Mouse (Mus musculus): ENCODE data around the gene Srsf9. TPM values are rescaled to one million over a fixed set of nuclear protein-coding genes. Genes with fewer than 3 reads are reported as not detected.
"Not testable (repeated sequence)": the region's sequence is repeated elsewhere in the genome, so short reads cannot be mapped to it uniquely, and the experiment has no call there.

The Srsf9 gene
- polyA plus RNA-seq, 1 experiment = not detected

- under 1% methylated on average over 46 of the region's 46 CpGs for WGBS
- TF ChIP-seq CTCF (IDR thresholded peaks at IDR 0.05; ENCODE audit: insufficient read depth, low read depth, low read length) (no peak), POLR2A (IDR thresholded peaks at IDR 0.05; ENCODE audit: insufficient read depth, low read depth, low read length) (no peak)
- H3K4me1 ChIP-seq (ENCODE audit: control insufficient read depth, insufficient read depth, low read length) = peaks cover 9% of the 10 kb centered on the region
- H3K4me3 ChIP-seq (ENCODE audit: insufficient read depth, low read depth, low read length) = peak overlapping the region; percentile 93
- peak overlapping the region; percentile 92 for H3K27ac ChIP-seq (ENCODE audit: insufficient read depth, low read depth, low read length)
These were observed 26.8 kb upstream of the Srsf9 start for GRCm38 (mm10) chr5:115300035-115300744.

GRCm38 (mm10) chr5:115300792-115301614 lies 26.0 kb upstream of the Srsf9 start, which contains the start of gene Dynll1:
Dynll1 (minus strand) TSS chr5:115300999.
- H3K4me3 ChIP-seq (ENCODE audit: insufficient read depth, low read depth, low read length) = peak within 1 kb of the TSS; percentile 93
- H3K4me1 ChIP-seq (ENCODE audit: control insufficient read depth, insufficient read depth, low read length) = peaks cover 9% of the 10 kb centered on the region
- WGBS = 1% methylated on average over 64 of the region's 66 CpGs
- TF ChIP-seq POLR2A (IDR thresholded peaks at IDR 0.05; ENCODE audit: insufficient read depth, low read depth, low read length) (peak; percentile 97), CTCF (IDR thresholded peaks at IDR 0.05; ENCODE audit: insufficient read depth, low read depth, low read length) (no peak)
- H3K27ac ChIP-seq (ENCODE audit: insufficient read depth, low read depth, low read length) = peak within 1 kb of the TSS; percentile 92

- no peak for TF ChIP-seq POLR2A (IDR thresholded peaks at IDR 0.05; ENCODE audit: insufficient read depth, low read depth, low read length)
- H3K4me3 ChIP-seq (ENCODE audit: insufficient read depth, low read depth, low read length) = peak overlapping the region; percentile 57
- 18% methylated on average over 13 of the region's 13 CpGs for WGBS
- H3K4me1 ChIP-seq (ENCODE audit: control insufficient read depth, insufficient read depth, low read length) = peaks cover 9% of the 10 kb centered on the region
- no peak overlapping the region for H3K27ac ChIP-seq (ENCODE audit: insufficient read depth, low read depth, low read length)
These were observed 25.4 kb upstream of the Srsf9 start for GRCm38 (mm10) chr5:115301615-115302014.

GRCm38 (mm10) chr5:115302190-115302589 lies 24.8 kb upstream of the Srsf9 start:
- not testable (repeated sequence) for H3K27ac ChIP-seq (ENCODE audit: insufficient read depth, low read depth, low read length); H3K4me3 ChIP-seq (ENCODE audit: insufficient read depth, low read depth, low read length); H3K4me1 ChIP-seq (ENCODE audit: control insufficient read depth, insufficient read depth, low read length)
- 80% methylated on average over 6 of the region's 7 CpGs for WGBS

- peaks cover 10% of the 10 kb centered on the region for H3K4me1 ChIP-seq (ENCODE audit: control insufficient read depth, insufficient read depth, low read length)
- H3K4me3 ChIP-seq (ENCODE audit: insufficient read depth, low read depth, low read length) = no peak overlapping the region
- no peak for TF ChIP-seq POLR2A (IDR thresholded peaks at IDR 0.05; ENCODE audit: insufficient read depth, low read depth, low read length)
- no peak for TF ChIP-seq CTCF (IDR thresholded peaks at IDR 0.05; ENCODE audit: insufficient read depth, low read depth, low read length)
- no peak overlapping the region for H3K27ac ChIP-seq (ENCODE audit: insufficient read depth, low read depth, low read length)
- 81% methylated on average over 4 of the region's 4 CpGs for WGBS
These were observed 14.6 kb upstream of the Srsf9 start for GRCm38 (mm10) chr5:115312354-115312753.

- no peak overlapping the region for H3K4me3 ChIP-seq (ENCODE audit: insufficient read depth, low read depth, low read length)
- H3K4me1 ChIP-seq (ENCODE audit: control insufficient read depth, insufficient read depth, low read length) = peaks cover 15% of the 10 kb centered on the region
- 76% methylated on average over 10 of the region's 10 CpGs for WGBS
- no peak for TF ChIP-seq CTCF (IDR thresholded peaks at IDR 0.05; ENCODE audit: insufficient read depth, low read depth, low read length)
- no peak for TF ChIP-seq POLR2A (IDR thresholded peaks at IDR 0.05; ENCODE audit: insufficient read depth, low read depth, low read length)
- H3K27ac ChIP-seq (ENCODE audit: insufficient read depth, low read depth, low read length) = no peak overlapping the region
These were observed 13.9 kb upstream of the Srsf9 start for GRCm38 (mm10) chr5:115312816-115313667.

- peaks cover 18% of the 10 kb centered on the region for H3K4me1 ChIP-seq (ENCODE audit: control insufficient read depth, insufficient read depth, low read length)
- 67% methylated on average over 5 of the region's 5 CpGs for WGBS
- no peak overlapping the region for H3K27ac ChIP-seq (ENCODE audit: insufficient read depth, low read depth, low read length)
- H3K4me3 ChIP-seq (ENCODE audit: insufficient read depth, low read depth, low read length) = no peak overlapping the region
- TF ChIP-seq POLR2A (IDR thresholded peaks at IDR 0.05; ENCODE audit: insufficient read depth, low read depth, low read length) (no peak), CTCF (IDR thresholded peaks at IDR 0.05; ENCODE audit: insufficient read depth, low read depth, low read length) (no peak)
These were observed 13.4 kb upstream of the Srsf9 start for GRCm38 (mm10) chr5:115313668-115313943.

GRCm38 (mm10) chr5:115316968-115317644 lies 9.9 kb upstream of the Srsf9 start:
- TF ChIP-seq CTCF (IDR thresholded peaks at IDR 0.05; ENCODE audit: insufficient read depth, low read depth, low read length) = no peak
- TF ChIP-seq POLR2A (IDR thresholded peaks at IDR 0.05; ENCODE audit: insufficient read depth, low read depth, low read length) = no peak
- H3K27ac ChIP-seq (ENCODE audit: insufficient read depth, low read depth, low read length) = peak overlapping the region; percentile 95
- H3K4me1 ChIP-seq (ENCODE audit: control insufficient read depth, insufficient read depth, low read length) = peaks cover 25% of the 10 kb centered on the region
- no peak overlapping the region for H3K4me3 ChIP-seq (ENCODE audit: insufficient read depth, low read depth, low read length)
- 16% methylated on average over 14 of the region's 14 CpGs for WGBS

All from olfactory bulb, adult 2 months (tissue).